Mouse (Mus musculus): ENCODE measurements around the gene Six4.

- TF ChIP-seq CTCF (IDR thresholded peaks at IDR 0.05; ENCODE audit: low read depth) (no peak), EP300 (IDR thresholded peaks at IDR 0.05; ENCODE audit: low read depth) (no peak)
Observed at GRCm38 (mm10) chr12:73111561-73112325, 1.5 kb downstream of the Six4 start.
